Mouse (Mus musculus) E14TG2a.4 (cell line): ENCODE results near the gene Umps.

Experiments used
- H3K27me3 ChIP-seq: 2 replicates; pipeline ENCODE4 v1.6.1; 2014; ENCODE audit warnings: low read length, control low read depth; ENCODE audit not compliant: insufficient read depth
- H3K36me3 ChIP-seq: 2 replicates; pipeline ENCODE4 v1.6.1; 2014; ENCODE audit warnings: low read length, control low read depth; ENCODE audit not compliant: insufficient read depth
- H3K4me1 ChIP-seq: replicated peaks from 2 replicates; pipeline ENCODE4 v1.6.1; 2014; ENCODE audit warnings: low read depth, low read length, control low read depth
- H3K4me3 ChIP-seq: replicated peaks from 2 replicates; pipeline ENCODE4 v1.5.1; 2014; ENCODE audit warnings: mild to moderate bottlenecking, low read length
- H3K9me3 ChIP-seq: 2 replicates; pipeline ENCODE4 v1.6.1; 2014; ENCODE audit warnings: low read length, control low read depth
- CTCF ChIP-seq: conservative IDR thresholded peaks from 2 replicates; pipeline ENCODE4 v1.5.1; 2014; ENCODE audit warnings: low read length
- NANOG ChIP-seq: IDR thresholded peaks from 2 replicates; pipeline ENCODE4 v1.6.1; 2014; ENCODE audit warnings: borderline replicate concordance, low read length, mixed read lengths
- POU5F1 ChIP-seq: IDR thresholded peaks from 2 replicates; pipeline ENCODE4 v1.6.1; 2014; ENCODE audit warnings: low read length, borderline replicate concordance

The Umps gene

DNA sequence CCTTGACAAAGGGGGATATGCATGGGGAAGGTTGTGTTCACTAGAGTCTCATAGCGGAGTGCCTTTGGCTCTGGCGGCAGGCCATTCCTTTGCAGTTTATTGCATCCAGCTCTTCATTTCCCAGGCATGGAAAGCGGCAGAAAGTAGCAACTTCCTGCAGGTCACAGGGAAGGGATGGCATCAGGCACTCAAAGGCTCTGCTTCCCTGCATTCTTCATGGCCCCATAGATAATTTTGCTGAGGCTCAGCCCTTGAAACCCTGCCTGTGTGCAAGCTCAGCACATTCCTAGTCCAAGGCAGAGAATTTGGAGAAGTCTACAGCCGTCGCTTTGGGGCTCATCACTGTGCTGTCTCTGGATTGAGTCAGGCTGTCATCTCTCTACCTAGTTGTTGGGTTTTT, 49.4 kb downstream of the Umps start:
- H3K4me1 ChIP-seq: peaks cover 6% of the 10 kb centered on the region
- no peaks in the 10 kb centered on the region for H3K9me3 ChIP-seq
- no peak overlapping the region for H3K4me3 ChIP-seq
- peaks cover 21% of the 10 kb centered on the region for H3K36me3 ChIP-seq
- no peaks in the 10 kb centered on the region for H3K27me3 ChIP-seq
- no peak for TF ChIP-seq NANOG
- no peak for TF ChIP-seq CTCF
- TF ChIP-seq POU5F1: no peak

DNA sequence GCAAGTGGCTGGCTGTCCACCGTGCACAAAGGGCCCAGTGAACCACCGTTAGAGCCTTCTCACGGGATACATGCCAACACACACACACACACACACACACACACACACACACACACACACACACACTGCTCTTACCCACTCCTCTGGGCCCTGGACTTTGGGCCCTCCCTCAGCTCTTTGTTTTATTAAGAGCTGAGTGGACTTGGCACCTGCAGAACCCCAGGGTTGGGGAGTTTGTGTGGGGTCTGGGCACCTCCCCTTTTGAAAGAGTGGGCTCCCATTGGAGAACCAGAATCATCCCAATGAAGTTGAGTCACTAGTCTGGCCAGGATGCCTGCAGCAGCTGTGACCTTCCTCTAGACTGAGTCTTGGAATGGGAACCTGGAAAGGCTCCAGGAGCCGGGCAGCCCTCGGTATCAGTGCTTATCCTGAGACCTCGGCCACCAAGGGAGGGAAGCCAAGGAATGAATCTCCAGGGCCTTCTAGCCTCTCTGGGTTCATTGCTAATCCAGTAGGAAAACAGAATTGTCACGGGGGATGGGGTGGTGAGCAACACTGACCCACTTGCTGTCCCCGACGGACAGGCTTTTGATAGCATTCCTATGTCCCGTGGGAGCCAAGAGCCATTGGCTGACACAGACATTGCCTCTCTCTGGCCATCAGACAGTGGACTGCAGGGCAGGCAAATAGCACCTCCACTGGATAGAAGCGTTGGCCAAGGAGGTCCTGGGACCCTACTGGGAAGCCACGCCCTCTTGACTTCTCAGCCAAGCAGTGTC, 50.2 kb downstream of the Umps start:
- peaks cover 6% of the 10 kb centered on the region for H3K4me1 ChIP-seq
- peaks cover 21% of the 10 kb centered on the region for H3K36me3 ChIP-seq
- H3K9me3 ChIP-seq: no peaks in the 10 kb centered on the region
- TF ChIP-seq CTCF (no peak), POU5F1 (no peak), NANOG (no peak)
- H3K4me3 ChIP-seq: no peak overlapping the region
- no peaks in the 10 kb centered on the region for H3K27me3 ChIP-seq

DNA sequence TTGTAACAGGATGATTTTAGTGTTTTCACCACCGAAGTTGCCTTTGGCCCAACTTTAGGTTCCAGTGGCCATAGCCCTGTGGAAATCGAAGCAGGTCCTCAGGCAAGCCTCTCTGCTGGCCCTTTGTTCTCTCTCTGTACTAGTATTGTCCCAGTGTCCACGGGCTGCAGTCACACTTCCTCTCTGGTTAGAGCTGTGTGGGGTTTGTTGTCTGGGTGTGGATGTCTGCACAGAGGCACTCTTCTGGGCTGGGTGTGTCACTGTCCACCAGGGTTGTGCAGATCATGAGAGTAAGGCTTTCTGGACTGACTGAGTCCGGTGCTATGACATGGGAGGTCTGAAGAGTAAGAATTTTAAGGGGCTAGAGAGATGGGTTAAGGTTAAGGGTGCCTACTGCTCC, 51.8 kb downstream of the Umps start:
- H3K4me3 ChIP-seq: no peak overlapping the region
- no peaks in the 10 kb centered on the region for H3K9me3 ChIP-seq
- H3K4me1 ChIP-seq: peaks cover 4% of the 10 kb centered on the region
- TF ChIP-seq NANOG (no peak), CTCF (no peak), POU5F1 (no peak)
- no peaks in the 10 kb centered on the region for H3K27me3 ChIP-seq
- H3K36me3 ChIP-seq: peaks cover 17% of the 10 kb centered on the region

GRCm38 (mm10) chr16:33908239-33908638, 58.6 kb downstream of the Umps start:
- no peaks in the 10 kb centered on the region for H3K4me1 ChIP-seq
- TF ChIP-seq NANOG (no peak), CTCF (no peak), POU5F1 (no peak)
- no peaks in the 10 kb centered on the region for H3K9me3 ChIP-seq
- H3K4me3 ChIP-seq: no peak overlapping the region
- no peaks in the 10 kb centered on the region for H3K27me3 ChIP-seq
- H3K36me3 ChIP-seq: peaks cover 5% of the 10 kb centered on the region; the same call in 1 of the 2 replicates
